Mouse (Mus musculus) heart, postnatal 10 days (tissue): ENCODE measurements at regions not wholly inside any gene's neighbourhood (a gene's known extent, or its start where the extent isn't known, plus 50 kb on each side); places are given as distances from the start of the nearest gene placed in this dataset.
A peak's percentile ranks its signal among the peaks of the same experiment; 100 is the strongest.
"Not testable (repeated sequence)": the region's sequence is repeated elsewhere in the genome, so short reads cannot be mapped to it uniquely, and the experiment has no call there.

ENCODE experiments used
- DNase-seq, 2 experiments: peaks; one replicate each; pipeline ENCODE4 v3.0.0; 2021
- intact Hi-C: fragments of 180-260 bp; cut with DNase I; formaldehyde crosslinking; loops from one replicate; pipeline ENCODE4 v1.15.1; 2025

DNA sequence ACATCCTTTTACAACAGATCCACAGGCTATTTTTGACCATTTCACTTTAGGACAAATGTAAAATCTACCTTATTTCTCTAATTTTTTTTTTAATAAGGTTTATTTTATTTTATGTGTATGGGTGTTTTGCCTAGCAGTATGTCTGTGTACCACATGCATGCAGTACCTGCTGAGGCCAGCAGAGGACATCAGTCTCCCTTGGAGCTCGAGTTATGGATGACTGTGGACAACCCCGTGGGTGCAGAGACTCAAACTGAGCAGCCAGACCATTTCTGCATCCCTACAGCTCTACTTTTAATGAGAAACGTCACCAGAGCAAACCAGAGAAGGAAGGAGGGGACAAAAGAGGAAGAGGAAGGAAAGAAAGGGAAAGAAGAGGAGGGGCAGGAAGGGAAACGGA lies 125.9 kb upstream of the Trim24 start:
- intact Hi-C loops, result no loop called here
- peak in 1 of 2 experiments; percentile 44 for DNase-seq

DNA sequence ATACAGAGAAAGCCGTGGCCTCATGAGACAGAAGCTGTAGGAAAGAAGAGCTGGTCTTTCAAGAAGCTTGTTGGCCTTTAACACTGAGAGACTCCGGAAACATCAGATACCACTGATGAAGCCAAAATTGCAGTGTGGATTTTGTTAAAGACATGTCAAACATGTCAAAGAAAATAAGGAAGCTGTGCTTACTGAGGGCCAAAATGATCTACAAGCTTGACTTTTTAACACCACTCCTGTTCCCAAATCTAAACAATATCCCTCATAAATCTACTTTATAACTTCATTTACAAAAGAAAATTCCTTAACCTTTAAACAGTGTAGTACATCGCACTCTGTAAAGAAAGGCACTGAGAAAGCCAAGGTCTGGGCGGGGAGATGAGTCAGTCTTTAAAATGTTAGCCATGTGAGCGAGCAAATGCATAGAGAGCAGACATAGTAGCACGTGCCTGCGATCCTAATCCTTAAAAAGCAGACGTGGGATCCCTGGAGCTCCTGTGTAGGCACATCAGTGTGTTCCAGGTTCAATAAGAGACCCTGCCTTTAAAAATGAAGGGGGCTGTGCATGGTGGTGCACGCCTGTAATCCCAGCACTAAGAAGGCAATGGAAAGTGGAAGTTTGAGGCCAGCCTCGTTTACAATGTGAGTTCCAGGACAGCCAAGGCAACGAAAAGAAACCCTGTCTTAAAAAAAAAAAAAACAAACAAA lies 125.1 kb upstream of the Trim24 start:
- DNase-seq, result no peak
- intact Hi-C loops, result no loop called here

DNA sequence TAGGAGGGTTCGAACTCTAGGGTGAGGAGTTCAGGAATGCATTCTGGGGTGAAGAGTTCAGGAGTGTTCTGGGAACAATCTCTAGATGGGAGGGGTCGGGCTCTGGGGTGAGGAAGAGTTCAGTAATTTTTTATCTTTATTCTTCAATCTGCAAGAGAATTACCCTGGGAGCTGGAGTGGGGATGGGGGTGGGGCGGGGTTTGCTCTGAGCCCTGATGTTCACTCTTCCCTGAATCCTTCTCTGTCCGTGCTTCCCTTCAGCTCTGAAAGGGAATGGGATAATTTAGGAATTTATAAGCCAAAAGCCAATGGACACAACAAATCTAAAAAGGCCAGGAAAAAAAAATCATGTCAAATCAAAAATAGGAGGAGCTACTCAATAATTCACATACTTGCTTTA lies 122.8 kb upstream of the Trim24 start:
- intact Hi-C loops, DNase-seq: not testable (repeated sequence)

DNA sequence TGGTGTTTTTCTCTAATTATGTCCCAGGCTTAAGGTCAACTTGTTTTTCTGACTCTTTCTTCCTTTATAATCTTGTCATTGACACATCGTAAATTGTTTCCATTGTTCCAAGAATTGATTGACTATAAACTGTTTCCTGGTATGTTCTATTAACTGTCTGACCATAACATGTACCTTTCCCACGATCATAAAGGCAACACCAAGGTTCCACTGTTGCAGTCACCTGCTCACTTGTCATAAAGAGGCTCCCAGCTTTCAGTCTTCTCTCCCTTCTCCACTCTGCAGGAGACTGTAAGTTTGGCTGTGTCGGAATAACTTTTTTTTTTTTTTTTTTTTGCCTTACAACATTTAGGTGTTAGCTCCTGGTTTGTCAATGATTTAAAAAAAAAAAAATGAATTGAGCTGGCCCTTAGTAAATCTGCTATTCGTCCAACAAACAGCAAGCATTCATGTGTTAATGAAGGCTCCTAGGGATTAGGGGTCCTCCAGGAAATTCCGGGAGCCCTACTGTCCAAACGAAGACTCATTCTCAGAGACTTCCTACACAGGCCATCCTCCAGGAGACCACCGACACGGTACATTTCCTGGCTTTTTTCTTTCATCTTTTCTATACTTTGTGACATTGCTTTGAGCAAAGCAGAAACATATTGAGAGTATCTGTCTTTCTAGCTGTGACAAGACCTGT lies 122.2 kb upstream of the Trim24 start:
- no peak for DNase-seq
- intact Hi-C loops, result no loop called here

DNA sequence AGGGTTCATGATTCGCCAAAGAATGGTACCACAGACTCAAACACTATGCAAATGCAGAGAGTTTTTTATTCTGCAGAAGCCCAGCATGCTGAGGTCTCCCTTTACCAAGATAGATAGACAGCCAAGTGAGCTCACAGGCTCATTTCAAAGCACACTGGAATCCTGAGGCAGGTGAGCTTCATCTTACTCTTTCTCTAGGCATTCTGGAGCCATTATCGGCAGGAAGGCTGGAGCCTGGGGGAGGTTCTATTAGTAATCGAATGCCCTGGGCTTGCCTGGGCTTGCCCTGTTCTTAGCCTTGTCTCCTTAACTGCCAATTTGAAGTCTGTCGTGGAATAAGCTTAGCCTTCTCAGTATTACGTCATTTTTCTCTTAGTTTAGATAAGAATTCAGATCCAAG lies 121.6 kb upstream of the Trim24 start:
- DNase-seq, result no peak
- intact Hi-C loops, result no loop called here

DNA sequence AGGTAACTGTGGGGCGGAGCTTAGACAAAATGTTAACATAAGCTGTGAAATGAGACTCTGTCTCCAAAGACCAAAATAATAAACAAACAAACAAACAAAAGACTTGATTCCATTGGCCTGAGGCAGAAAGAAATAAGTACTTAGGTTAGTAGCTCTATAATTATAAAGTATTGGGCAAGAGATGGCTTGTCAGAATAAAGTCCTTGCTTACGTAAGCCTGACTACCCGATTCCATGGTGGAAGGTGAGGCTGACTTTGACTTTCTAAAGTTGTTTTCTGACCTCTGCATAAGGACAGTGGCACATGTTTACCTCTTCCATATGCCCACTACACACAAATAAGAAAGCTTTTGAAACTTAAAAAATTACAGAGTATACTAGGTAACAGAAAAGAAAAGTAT lies 120.3 kb upstream of the Trim24 start:
- no peak for DNase-seq
- intact Hi-C loops, result no loop called here

DNA sequence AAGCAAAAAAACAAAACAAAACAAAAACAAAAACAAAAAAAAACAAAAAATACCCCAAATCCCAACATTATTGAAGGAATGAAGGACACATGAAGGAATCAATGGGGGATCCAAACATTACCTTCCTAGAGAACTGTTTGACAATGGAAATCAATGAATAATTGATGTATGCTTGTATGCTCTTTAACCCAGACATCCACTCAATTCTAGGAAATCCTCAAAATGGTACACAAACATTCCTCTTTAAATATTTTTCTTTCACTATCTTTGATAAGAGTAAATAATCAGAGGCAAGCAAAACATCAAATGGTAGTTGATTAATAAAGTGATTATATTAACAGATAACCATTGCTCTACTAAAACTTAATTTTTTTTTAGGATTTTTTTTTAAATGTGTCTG lies 118.9 kb upstream of the Trim24 start:
- intact Hi-C loops, result no loop called here

DNA sequence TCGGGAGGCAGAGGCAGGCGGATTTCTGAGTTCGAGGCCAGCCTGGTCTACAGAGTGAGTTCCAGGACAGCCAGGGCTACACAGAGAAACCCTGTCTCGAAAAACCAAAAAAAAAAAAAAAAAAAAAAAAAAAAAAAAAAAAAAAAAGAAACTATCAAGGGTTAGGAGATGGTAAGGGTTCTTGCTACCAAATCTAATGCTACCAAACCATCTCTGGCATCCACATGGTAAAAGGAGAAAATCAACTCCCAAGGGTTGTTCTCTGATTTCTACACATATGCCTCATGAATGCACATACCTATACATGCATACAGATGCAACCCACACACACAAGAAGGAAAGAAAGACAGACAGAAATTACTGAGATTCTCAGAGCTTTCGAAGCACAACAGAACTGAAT lies 109.6 kb upstream of the Trim24 start:
- intact Hi-C loops, result not testable (repeated sequence)

More for the DNA sequence above, 118.9 kb upstream of the Trim24 start:
- no peak for DNase-seq

DNA sequence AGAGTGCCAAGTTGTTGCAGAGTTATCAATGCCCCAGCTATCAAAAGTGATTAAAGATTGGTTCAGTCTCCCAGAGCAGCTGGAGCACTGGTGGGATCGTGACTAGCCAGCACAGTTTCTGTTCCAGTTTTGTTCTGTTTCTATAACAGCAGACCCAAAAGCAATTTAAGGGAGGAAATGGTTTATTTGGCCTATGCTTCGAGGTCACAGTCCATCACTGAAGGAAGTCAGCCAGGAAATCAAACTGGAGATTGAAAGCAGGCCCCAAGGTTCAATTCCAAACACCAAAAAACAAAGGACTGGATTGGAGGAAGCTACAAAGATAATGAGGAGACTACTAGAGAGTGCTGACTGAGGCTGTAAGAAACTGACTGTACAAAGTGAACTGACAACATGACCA lies 107.6 kb upstream of the Trim24 start:
- intact Hi-C loops, result no loop called here

More for the DNA sequence above, 109.6 kb upstream of the Trim24 start:
- not testable (repeated sequence) for DNase-seq

DNA sequence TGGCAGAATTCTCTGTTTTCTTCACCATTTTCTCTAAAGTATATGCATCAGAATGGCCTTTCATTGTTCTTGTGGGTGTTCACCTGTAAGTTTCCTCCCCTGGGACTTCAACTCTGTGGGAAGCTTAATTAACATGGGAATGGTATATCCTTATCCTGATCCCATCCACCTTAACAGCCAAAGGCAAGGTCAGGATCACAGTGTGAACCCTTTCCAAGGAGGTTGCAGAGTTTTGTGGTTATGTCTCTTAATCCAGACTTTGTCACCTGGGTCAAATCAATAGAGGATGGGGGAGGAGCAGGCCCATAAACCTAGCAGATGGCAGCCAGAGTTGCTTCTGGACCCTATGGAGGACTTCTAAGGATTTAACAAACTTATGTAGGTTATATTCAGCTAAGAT lies 102.9 kb upstream of the Trim24 start:
- intact Hi-C loops, result no loop called here
- DNase-seq, result no peak

More for the DNA sequence above, 107.6 kb upstream of the Trim24 start:
- no peak for DNase-seq

DNA sequence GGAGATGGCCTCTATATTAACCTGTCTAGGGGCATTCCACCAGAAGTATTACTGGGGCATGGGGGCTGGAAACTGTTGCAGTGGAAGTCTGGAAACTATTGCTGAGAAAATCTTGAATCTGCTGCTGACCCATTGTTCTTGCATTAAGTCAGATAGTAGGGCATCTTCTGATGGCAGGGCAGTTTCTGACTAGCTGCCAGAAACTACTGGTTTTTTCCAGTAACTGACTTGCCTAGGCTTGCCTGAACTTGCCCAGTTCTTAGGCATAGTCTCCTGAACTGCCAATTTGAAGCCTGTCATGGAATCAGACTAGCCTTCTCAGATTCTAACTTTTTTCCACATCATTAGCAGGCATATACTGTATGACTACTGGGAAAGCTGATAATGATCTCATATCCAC lies 97.3 kb upstream of the Trim24 start:
- intact Hi-C loops, result no loop called here
- DNase-seq, result no peak

DNA sequence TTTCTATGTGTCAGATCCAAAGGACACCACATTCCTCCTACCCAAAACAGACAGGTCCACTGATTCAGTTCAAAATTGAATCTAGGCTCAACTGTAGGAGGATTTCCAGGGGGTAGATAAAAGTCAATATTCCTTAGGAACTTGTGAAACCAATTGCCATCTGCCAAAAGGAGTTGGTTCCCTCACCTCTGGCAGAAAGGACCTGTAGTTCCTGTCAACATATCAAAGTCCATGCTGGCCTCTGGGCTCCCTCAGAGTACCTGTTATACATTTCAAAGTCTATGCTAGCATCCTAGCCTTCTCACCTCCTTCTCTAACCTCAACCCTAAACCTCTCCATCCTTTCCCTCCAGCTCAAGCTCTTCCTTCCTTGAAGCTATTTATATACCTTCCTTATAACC lies 95.5 kb upstream of the Trim24 start:
- DNase-seq, result no peak
- intact Hi-C loops, result no loop called here

DNA sequence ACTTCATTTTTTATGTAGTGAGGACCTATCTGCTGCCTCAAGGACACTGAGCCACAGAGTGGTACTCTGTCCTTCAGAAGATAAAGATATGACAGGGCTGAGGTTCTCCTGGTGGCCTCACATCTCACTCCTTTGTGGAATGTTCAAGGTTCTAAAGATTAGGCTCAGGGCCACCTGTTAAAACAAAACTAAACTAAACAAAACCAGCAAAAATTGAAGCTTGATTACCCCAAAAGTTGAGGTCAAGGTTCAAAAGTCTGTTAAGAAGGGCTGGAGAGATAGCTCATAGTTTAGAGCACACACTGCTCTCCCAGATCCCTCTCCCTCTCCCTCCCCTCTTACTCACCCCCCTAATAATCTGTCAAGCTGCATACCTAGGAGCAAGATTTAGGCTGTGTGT lies 90.7 kb upstream of the Trim24 start:
- no peak for DNase-seq
- intact Hi-C loops, result no loop called here

DNA sequence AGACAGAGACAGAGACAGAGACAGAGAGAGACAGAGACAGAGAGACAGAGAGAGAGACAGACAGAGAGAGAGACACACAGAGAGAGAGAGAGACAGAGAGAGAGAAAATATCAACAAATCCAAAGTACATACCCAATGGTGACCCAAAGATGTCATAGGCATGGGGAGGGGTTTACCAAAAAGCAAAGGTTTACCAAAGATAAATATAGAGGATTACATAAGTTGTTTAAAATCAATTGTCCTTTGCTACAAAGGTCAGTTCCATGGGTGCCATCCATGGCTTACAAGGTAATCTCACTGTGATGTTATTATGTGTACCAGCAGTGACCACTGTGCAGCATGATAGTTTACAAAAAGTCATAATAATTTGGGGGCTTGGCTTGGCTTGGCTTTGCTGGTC lies 88.7 kb upstream of the Trim24 start:
- DNase-seq, result no peak
- intact Hi-C loops, result no loop called here

DNA sequence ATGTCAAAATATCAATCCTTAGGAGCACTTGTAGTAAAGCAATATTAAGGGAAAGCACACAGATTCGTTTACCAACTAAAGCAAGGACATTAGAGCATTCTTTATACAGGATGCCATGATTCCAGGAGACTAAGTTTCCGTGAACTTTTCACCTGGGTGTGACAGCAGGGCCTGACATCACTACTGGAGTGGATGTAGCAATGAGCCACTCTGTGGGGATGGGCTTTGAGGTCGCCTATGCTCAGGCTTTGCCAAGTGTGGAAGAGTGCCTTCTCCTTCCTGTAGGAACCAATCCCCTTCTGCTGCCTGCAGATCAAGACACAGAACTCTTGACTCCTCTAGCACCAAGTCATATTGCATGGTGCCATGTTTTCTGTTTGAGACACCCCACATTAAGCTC lies 85.3 kb upstream of the Trim24 start:
- DNase-seq, intact Hi-C loops: not testable (repeated sequence)

DNA sequence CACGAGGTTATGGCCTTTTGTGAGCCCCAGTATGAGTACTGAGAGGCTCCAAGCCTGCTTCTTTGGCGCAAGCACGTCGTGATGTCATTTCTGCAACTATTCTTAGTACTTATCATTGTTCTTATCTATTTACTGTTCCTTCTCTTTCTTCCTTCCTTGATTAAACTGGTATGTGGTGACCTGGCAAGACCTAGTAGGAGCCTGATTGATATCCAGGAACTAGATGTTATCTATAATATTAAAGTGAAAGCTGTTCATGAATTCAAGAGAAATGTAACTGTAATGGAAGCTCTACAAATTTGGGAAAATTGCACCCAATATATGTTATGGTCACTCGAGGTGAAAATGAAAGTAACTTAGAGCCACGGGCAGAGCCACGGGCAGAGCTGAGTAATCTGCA lies 84.9 kb upstream of the Trim24 start:
- intact Hi-C loops, result no loop called here
- no peak for DNase-seq

DNA sequence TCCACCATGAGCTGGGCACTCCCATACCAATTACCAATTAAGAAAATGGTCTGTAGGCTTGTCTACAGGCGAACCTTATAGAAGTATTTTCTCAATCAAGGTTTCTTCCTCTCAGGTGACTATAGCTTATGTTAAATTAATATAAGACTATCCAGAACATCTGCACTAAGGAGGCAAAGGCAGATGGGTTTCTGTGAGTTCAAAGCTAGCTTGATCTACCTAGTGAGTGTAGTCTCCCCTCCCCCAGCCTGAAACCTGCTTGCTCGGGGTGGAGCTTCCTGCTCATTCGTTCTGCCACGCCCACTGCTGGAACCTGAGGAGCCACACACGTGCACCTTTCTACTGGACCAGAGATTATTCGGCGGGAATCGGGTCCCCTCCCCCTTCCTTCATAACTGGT lies 82.8 kb upstream of the Trim24 start:
- DNase-seq, intact Hi-C loops: not testable (repeated sequence)

DNA sequence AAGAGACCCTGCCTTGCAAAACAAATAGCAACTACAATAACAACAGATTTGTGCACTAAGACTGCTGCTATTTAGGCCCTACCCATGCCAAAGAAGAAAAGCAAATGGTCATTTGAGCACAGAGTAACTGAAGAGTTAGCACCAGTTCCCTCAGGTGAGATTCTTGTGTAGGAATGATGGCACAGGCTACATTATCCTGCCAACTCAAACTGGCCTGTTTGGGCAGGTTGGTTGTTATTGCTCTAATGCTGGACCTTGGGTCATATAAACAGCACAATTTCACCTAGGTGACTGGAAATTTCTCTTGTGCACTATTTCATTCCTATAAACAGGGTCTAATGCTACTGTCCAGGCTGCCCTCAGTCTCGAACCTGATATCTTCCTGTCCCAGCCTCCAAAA lies 79.7 kb upstream of the Trim24 start:
- DNase-seq, result no peak
- intact Hi-C loops, result no loop called here

DNA sequence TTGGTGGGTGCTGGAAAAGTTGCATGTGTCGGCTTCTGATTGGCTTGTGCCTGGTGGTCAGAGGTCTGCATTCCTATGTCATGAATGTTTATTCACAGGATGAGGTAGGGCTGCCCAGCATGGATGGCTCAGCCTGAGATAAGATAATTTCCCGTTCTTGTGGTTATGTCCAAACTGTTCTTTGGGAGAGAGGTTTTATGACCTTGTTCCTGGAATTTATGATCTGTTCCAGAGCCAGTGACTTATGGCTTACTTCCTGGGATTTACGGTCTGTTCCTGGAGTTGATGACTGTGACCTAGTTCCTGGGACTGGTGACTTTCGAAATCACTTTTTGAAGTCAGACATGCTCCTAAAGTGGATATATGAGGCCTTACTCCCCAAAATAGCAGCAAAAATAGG lies 76.4 kb upstream of the Trim24 start:
- no peak for DNase-seq
- intact Hi-C loops, result no loop called here

DNA sequence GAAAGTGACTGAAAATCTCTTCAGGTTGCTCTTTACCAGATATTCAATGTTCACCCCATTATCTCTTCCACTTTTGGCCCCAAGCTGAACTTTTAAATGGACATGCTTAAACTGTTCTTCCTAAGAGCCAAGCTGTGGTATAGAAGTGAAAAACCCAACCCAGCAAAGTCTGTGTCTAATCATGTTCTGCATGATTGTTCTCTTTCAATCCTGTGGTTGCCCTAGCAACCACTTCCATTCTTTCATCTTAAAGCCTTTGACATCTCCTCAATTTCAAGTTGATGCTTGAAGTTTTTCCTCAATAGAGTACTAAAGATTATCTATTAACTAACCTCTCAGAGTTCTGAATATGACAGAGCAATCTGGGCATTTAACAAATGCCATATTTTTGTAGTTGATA lies 75.6 kb upstream of the Trim24 start:
- intact Hi-C loops, result no loop called here

DNA sequence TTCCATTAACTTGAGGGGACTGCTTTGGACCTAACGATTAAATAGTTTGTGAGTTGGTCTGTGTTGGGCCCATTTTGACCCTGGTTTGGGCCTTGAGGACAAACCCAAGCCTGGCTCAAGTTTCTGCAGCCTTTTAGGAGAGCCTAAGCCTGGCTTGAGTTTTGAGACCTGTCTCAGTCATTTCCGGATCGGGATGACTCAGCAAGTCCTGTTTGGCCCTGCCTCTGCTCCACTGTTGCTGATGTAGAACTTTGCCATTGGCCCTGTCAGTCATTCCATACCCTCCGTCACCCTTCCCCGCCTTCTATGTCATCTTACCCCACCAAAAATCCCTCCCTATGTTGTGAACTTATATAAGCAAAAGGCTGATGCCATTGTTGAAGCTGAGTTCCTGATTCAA lies 67.4 kb upstream of the Trim24 start:
- intact Hi-C loops, result no loop called here
- DNase-seq, result no peak

More for the DNA sequence above, 75.6 kb upstream of the Trim24 start:
- DNase-seq, result no peak

DNA sequence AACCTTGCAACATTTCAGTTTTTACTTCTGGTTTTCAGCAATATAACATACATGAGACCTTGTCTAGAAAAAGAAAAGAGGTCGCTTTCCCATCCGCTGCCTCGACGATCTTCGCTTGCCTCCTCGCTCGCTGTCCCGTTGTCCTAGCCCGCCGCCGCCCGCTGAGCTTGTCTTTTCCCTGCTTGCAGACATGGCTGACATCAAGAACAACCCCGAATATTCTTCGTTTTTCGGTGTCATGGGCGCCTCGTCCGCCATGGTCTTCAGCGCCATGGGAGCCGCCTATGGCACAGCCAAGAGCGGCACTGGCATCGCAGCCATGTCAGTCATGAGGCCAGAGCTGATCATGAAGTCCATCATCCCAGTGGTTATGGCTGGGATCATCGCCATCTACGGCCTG lies 64.7 kb upstream of the Trim24 start:
- intact Hi-C loops, DNase-seq: not testable (repeated sequence)
